Mouse (Mus musculus) spleen, postnatal 14 days (tissue): ENCODE data around the gene Fchsd2.

Experiments
- DNase-seq, 2 experiments: peaks; one replicate each; pipeline ENCODE4 v3.0.0; 2021 to 2022; ENCODE audit warnings: low spot score in 2 of 2

Gene Fchsd2

DNA sequence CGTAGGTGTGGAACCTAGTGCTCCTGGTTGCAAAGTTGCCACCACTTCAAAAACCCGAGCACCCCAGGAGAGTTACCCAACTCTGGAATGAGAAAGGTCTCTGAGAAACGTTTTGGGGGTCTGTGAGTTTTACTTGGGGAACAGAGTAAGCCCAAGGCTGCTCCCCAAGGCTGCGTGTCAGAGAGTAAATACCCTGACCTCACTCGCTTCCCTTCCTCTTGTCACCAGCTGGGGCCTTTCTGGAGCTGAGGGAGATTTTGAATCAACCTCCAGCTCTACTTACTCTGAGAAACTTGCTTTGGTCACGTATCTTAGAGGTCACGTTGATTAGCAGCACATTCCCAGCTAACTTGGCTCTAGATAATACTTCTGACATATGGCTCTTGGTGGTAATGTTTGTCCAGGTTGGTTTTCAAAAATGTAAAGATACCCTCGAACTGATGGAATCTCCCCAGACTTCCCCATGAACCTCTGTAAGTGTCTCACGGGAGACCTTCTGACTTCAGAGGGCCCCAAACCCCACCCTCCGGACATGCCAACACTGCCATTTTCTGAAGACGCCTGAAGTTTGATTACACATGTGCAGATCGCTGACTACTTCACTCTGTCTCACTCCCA lies 20.4 kb upstream of the Fchsd2 start:
- no peak for DNase-seq

- no peak for DNase-seq
These were observed 18.4 kb upstream of the Fchsd2 start for GRCm38 (mm10) chr7:101074170-101074767.

DNA sequence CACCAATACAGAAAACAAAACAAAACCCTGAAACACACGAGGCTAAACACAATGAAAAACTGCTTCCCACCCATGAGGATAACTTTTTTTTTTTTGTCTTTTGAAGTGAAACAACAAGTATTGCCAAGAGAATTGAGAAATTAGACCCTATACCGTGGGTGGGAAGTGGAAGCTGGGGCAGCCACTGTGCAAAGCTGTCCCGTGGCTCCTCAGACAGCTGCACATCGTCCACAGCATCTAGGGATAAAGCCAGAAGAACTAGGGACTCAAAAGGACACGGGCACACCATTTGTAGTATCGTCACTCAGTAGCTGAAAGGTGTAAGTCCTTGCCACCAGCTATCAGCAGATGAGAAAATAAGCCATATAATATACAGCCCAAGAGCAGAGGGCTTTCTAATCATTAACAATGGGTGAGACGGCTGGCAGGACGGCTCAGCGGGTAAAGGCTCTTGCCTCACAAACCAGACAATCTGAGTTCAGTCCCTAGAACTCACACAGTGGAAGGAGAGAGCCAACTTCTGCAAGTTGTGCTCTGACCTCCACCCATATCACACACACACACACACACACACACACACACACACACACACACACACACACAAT lies 9.0 kb upstream of the Fchsd2 start:
- DNase-seq, result no peak

GRCm38 (mm10) chr7:101084816-101085456 lies 7.7 kb upstream of the Fchsd2 start:
- no peak for DNase-seq

DNA sequence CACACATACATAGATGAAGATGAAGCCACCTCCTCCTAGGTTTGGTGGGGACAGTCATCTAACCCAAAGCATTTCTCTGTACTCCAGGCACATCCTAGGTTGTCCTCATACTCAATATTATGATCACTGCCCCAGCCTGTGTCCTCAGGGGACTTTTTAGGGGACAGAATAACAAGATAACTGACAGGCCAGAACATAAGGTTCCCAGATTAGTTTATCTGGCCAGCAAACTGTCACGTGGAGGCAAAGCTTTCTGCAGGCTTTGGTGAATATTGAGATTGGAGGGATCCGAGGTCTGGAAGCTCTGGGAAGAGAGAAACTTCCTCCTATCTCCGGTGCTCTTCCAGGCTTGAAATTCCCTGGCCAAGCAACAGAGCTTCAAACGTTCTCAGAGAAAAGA lies 6.9 kb upstream of the Fchsd2 start:
- no peak for DNase-seq

GRCm38 (mm10) chr7:101088687-101089086 lies 4.0 kb upstream of the Fchsd2 start:
- no peak for DNase-seq

DNA sequence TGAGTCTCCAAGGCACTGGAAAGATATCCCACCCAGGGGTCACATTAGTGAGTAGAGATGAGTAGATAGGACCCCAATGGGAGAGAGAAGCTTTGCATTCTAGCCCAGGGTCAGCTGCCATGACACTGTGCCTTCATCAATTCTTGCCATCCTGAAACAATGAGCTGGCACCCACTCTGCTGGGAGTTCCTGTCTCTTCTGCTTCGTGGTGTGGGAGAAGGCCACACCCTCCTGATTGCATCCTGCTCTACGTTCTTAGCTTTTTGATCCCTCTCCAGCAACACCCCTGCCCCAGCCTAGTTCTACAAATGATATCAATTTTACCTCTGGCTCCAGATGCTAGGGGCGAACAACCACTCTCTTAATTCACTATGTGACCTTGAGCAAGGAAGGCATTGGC lies 3.4 kb upstream of the Fchsd2 start:
- DNase-seq, result no peak

DNA sequence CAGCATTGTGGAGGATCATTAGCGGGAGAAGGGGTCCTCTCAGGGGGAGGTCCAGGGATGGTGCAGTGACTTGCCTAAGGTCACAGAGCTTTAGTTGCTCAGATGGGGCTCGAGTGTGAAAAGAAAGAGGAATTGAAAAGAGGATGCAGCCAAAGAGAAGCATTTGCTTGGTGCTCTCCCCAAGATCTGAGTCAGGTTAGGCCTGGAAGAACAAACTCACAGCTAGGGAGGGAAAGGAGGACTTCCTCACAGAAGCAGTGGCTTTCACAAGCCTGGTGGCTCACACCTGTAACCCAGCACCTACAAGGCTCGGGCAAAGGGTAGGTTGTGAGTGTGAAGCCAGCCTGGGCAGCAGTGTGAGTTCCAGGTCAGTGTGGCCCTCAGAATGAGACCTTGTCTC lies 568 bp downstream of the Fchsd2 start:
- DNase-seq, result no peak

GRCm38 (mm10) chr7:101094746-101095145 lies 2.1 kb downstream of the Fchsd2 start:
- DNase-seq, result no peak

GRCm38 (mm10) chr7:101095560-101095959 lies 2.9 kb downstream of the Fchsd2 start:
- no peak for DNase-seq

DNA sequence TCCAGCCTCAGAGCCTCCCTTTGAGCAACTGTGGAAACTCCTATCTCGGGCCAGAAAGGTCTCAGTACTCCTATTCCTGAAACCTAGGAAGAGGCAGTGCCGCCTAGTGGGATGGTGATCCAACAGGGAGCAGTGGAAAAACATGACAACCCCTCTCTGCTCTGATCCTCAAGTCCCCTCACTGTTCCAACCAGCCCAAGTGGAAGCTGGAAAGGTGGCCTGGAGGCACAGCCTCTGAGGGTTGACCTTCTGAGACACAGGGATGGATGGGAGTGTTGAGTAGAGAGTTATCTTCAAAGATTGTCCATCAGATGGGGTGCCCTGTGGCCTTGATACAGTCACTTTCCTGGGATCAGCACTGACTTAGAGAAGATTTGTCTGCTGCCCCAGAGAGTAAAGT lies 3.9 kb downstream of the Fchsd2 start:
- DNase-seq, result no peak

DNA sequence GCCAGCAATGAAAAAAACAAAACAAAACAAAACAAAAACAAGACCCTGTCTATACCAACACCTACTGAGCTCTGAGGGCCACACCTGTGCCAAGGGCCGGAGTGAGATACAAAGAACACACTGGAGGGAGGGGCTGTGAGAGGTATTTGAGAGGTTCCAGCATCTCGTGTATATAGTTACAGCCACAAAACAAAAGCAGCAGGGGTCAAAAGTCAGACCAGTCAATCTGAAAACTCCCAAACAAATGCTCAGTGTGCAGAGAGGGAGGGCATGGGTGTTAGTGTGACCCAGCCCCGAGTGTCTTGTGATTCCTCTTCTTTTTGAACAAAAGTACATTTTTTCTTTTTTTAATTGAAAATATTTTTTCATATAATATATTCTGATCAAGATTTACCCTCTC lies 4.4 kb downstream of the Fchsd2 start:
- DNase-seq, result no peak

GRCm38 (mm10) chr7:101099981-101100380 lies 7.3 kb downstream of the Fchsd2 start:
- no peak for DNase-seq

DNA sequence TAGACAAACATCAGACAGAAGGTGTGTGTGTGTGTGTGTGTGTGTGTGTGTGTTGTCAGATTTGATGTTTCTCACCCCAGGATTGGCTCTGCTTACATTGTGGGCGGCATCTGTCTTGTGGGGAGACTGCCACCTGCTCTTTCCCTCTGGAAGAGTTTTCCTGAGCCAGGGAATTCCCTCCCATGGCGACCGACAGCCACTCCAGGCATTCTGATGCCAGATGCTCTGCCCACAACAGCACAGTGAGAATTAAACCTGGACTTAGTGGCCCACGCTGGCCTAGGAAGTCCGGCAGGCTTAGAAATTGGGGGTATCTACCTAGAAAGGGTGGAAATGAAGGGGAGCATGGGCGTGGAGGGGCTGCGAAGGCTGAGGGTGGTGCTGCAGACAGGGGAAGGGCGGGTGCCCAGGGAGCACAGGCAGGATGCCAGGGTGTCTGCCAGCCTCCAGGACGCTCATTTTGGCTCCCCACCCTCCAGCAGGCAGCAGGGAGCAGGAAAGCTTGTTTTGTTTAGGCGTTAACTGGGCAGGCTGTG lies 8.6 kb downstream of the Fchsd2 start:
- DNase-seq, result no peak

GRCm38 (mm10) chr7:101106666-101107065 lies 14.0 kb downstream of the Fchsd2 start:
- no peak for DNase-seq

GRCm38 (mm10) chr7:101107073-101107810 lies 14.6 kb downstream of the Fchsd2 start:
- no peak for DNase-seq

DNA sequence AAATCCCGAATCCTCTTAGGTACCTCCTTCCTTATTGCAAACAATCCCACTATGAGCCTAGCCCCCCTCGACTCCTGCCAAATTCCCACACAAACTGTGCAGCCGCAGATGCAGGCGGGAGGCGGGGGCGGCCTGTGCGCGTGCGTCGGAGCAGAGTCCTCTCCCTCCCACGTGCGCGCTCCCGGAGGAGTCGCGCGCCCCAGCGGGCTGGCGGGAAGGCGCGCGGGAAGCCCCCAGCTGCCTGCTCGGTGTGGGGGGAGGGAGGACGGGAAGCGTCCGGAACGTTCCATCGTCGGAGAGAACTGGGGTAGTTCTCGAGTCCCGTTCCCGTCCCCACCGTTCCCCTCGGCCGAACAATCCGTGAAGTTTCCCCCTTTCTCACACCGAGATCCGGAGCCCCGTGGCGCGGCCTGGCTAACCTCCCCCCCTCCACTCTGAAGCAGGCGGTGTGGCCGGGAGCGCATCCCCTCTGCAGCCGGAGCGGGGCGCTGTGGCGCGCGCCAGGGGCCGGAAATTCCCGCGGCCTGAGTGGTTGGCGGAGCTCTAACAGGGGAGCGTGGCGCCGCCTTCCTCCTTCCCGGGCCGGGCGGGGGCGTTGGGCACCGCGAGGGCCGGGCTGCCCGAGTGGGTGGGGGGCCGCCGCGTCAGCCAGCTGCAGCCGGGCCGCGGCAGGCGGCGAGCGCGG lies 15.4 kb downstream of the Fchsd2 start:
- peak; percentile 89 to 92 for DNase-seq

GRCm38 (mm10) chr7:101108653-101109005 lies 16.0 kb downstream of the Fchsd2 start:
- peak in 1 of 2 experiments; percentile 50 for DNase-seq

DNA sequence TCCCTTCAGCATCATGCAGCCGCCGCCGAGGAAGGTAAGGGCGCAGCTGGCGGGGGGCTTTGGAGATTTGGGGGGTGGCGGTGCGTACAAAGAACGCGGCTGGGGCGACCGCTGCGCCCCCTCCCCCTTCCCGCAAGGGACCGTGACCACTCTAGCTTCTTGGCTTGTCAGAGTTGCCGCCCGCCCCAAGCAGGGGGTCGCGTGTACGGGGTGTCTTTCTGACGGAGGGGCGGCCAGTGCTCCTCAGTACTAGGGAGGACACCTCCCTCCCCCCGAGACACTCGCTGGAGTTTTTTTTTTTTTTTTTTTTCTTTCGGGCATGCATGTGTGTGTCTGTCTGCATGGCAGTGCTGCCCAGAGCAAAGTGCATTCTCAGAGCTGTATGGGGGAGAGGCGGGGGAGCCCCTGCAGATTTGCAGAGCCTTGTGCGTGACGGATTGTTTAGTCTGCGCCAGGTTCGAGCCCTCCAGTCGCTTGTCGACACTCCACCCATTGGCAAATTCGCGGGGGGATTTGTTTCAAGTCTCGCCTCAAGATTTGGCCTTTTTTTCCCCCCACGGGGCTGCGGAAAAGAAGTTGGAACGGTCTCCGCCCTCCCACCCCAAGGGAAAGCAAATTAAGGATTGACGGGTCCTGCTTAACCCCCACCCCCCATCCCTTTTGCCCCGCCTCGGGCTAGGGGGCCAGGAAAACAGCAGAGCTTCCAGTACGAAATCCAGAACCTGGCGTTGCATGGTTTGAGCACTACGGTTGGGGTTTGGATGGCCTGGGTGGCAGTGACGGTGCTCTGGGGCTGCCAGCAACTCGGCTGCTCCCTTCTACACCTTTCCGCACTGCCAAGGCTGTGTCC lies 16.6 kb downstream of the Fchsd2 start:
- peak in 1 of 2 experiments; percentile 45 for DNase-seq

GRCm38 (mm10) chr7:101109856-101110350 lies 17.2 kb downstream of the Fchsd2 start:
- no peak for DNase-seq
